Mouse (Mus musculus): ENCODE results near the gene Hoxd1. TPM values are rescaled to one million over a fixed set of nuclear protein-coding genes. Genes with fewer than 3 reads are reported as not detected.

The Hoxd1 gene
- total RNA-seq, 2 experiments from 2014 or later: not detected

DNA sequence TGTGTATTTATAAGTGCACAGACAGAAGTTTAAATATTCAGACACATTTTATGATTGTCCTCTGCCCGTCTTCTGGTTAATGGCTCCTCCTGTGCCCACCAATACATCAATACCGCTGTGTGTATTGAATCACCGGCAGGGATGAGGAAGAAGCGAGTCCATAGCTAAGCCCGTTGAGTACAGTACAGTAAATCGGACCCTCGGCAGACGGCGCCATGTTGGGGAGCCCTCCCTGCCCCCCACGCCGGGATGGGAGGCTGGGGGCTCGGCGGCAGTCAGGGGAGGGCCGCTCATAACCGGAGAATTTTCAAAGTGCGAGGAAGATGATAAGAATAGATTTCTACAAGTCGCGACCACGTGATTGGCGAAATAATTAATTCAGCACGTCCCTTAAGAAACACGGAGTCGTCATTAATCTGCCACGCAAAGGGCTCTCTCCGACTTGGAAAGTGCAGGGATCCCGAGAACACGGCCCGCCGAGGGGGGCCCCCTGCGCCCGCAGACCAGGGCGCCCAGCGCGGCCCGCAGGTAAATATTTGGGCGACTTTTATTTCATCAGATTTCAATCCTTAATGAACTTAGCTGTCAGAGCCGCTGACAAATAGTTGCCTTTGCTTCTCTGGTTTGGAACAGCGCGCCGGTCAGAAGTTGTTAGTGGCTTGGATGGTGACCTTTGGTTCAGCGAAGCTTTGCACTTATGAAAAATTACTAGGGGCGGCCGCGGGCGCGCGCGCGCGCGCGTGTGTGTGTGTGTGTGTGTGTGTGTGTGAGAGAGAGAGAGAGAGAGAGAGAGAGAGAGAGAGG is 30.1 kb upstream of the Hoxd1 start:
- no peak for DNase-seq
- intact Hi-C loops (cut with DNase I): no loop called here

GRCm38 (mm10) chr2:74733317-74733661 is 29.5 kb upstream of the Hoxd1 start:
- intact Hi-C loops (cut with DNase I): no loop called here
- DNase-seq: no peak

GRCm38 (mm10) chr2:74733765-74734164 is 29.0 kb upstream of the Hoxd1 start:
- intact Hi-C loops (cut with DNase I): no loop called here
- DNase-seq: no peak

- DNase-seq: no peak
- intact Hi-C loops (cut with DNase I): no loop called here
Observed at GRCm38 (mm10) chr2:74734451-74734850, 28.3 kb upstream of the Hoxd1 start.

- intact Hi-C loops (cut with DNase I): no loop called here
- no peak for DNase-seq
Observed at GRCm38 (mm10) chr2:74734996-74735811, 27.6 kb upstream of the Hoxd1 start.

- DNase-seq: no peak
- intact Hi-C loops (cut with DNase I): no loop called here
Observed at GRCm38 (mm10) chr2:74735851-74736687, 26.7 kb upstream of the Hoxd1 start.

DNA sequence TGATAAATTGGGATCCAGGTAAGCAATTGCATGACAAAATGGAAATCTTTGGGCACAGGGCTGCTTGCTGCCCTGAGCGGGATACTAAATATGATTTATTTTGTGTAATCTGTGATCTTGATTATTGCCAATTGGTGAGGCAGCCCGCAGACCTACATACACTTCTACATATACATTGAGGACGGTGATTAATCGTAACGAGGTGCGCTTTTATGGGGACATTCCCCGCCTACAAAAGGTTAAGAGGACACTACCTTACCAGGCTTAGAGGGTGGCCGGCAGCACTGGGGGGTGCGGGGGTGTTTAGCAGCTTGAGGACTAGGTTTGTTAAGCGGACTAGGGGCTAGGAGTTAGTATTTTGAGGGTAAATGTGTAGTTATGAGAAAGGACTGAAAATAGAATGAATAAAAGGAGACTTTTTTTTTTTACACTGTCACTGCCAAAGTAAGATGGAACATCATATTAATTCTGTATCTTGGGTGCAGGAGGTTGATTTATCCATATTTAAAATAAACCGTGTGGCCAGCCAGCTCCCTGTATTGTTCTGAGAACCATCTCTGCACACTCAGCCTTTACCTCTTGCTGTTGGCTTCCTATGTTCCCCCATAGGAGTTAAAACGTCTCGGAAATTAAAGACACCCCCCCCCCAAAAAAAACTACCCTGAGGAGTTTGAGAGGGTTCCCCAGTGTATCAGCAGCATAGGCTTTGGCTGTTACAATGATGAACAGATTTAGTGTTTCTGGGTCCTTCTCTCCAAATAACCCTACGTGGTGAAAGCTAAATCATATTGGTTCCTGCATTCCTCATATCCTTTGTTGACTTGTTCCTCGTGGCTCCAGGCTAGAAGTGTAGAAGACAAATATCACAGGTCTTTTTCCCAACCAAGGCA is 25.8 kb upstream of the Hoxd1 start:
- intact Hi-C loops (cut with DNase I): no loop called here

DNA sequence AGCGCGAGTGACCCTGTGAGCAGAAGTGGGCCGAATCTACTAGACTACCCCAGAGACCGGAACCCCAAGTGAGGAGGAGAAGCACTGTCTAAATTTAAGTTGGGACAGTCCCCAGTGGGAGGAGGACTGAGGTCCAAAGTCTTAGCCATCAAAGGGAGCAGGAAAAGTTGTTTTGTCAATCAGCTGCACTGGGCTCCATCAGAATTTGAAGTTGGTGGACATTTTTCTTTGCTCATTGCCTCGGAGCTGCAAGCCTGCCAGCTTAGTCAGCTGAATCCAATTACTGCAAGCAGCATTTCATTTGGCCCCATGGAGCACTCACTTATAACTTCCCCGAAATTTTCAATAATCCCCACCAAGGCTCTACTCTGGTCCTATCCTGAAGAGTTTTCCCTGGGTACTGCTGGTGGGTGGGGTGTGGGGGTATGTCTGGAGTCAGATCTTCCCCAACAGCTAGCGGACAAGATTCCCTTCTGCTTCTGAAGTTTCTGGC is 25.2 kb upstream of the Hoxd1 start:
- DNase-seq: no peak
- intact Hi-C loops (cut with DNase I): no loop called here

More for the DNA sequence above, 25.8 kb upstream of the Hoxd1 start:
- DNase-seq: no peak

DNA sequence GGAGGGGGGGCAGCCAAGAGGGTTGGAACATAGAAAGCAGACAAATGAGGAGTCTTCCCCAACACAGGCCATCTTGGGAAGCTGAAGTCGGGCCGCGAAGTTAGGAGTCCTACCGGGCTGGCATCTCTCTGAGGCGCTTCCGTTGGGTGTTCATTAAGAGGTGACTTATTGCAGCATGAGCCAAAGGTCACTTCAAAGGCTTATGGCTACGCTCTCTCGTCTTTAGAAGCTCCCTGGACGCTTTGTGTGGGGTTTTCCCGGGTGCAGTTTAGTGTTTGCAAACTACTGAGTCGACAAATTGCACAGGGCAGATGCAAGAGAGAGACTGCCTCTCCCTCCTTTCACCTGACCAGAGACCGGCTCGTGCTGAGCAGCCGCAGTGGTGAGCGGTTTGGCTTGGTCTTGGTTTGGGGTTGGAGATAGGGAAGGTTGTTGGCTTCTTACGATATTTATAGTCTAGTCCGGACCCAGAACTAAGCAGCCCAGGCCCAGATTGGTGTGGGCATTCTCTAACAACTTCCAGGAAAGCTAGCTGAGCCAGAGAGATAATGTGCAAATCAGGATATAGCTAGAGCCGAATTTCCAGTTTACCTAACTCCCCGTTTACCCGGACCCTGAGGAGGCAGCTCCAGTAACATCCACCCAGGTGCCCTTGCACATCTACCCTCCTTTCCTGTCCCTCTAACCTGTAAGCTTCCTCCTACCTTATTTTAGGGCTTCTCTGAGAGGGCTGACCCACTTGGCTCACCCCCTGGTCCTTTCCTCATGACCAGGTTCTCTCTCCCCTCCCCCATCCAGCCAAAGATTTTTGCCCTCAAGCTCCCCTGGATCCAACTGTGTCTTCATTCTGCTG is 23.9 kb upstream of the Hoxd1 start:
- intact Hi-C loops (cut with DNase I): no loop called here
- no peak for DNase-seq

DNA sequence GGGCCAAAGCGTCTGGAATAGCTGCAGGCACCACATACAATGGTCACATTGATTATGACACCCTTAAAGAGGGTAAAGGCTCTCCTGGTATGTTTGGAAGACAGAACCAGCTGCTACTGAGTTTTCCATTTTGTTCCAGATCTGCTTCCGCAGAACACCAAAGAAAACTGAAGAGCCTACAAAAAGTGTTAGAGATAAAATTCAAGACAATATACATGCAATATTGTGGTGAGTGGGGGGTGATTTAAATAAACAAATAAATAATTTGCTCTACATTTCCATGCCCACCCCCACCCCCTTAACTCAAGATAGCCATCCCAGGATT is 23.3 kb upstream of the Hoxd1 start:
- intact Hi-C loops (cut with DNase I): no loop called here
- DNase-seq: no peak

GRCm38 (mm10) chr2:74739869-74740268 is 22.9 kb upstream of the Hoxd1 start:
- no peak for DNase-seq
- intact Hi-C loops (cut with DNase I): no loop called here

DNA sequence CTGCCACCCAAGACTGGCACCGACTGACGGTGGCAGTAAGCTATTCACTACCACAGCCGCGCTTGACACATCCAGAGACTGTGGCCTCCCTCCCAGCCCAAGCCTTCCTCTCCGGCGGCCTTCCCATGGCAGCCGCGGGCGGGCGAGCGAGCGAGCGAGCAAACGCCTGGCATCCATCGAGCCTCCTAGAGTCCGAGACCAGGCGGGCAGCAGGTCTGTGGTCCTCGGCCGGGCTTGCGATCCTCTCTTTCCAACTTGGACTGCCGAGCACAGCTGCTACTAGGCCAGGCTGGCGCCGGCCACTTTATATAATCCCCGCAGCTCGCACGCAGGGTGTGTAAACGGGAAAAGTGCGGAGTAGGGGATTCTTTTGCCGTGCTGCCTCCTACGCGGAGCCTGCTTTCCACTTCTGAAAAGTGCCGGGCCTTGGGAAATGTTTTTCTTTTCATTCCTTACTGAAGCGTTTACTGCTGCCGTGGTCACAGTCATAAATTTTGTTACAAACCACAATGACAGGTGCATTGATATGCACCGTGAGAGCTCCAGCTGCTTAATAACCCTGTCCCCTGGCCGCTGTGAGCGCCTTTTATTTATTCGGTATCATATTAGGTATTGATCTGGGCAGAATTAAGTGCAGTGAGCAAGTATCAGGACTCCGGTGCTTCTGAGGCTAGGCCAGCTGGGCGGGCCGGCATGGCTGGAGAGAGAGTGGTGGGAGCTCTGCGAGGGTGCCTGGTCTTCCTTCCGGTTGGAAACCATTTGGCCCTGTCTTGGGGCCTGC is 22.3 kb upstream of the Hoxd1 start:
- intact Hi-C loops (cut with DNase I): no loop called here
- no peak for DNase-seq

GRCm38 (mm10) chr2:74741252-74741978 is 21.4 kb upstream of the Hoxd1 start:
- intact Hi-C loops (cut with DNase I): no loop called here
- DNase-seq: no peak

- intact Hi-C loops (cut with DNase I): no loop called here
- no peak for DNase-seq
Observed at GRCm38 (mm10) chr2:74741979-74742277, 20.9 kb upstream of the Hoxd1 start.

- DNase-seq: no peak
- intact Hi-C loops (cut with DNase I): no loop called here
Observed at GRCm38 (mm10) chr2:74745540-74746297, 17.1 kb upstream of the Hoxd1 start.

DNA sequence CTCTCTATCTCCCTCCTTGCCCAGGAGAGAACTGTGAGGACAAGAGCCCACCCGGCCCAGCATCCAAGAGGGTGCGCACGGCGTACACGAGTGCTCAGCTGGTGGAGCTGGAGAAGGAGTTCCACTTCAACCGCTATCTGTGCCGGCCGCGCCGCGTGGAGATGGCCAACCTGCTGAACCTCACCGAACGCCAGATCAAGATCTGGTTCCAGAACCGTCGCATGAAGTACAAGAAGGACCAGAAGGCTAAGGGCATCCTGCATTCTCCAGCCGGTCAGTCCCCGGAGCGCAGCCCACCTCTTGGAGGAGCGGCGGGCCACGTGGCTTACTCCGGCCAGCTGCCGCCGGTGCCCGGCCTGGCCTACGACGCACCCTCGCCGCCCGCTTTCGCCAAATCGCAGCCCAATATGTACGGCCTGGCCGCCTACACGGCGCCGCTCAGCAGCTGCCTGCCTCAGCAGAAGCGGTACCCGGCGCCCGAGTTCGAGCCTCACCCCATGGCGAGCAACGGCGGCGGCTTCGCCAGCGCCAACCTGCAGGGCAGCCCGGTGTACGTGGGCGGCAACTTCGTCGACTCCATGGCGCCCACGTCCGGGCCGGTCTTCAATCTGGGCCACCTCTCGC is 16.4 kb upstream of the Hoxd1 start:
- no peak for DNase-seq
- intact Hi-C loops (cut with DNase I): no loop called here

- DNase-seq: no peak
- intact Hi-C loops (cut with DNase I): no loop called here
Observed at GRCm38 (mm10) chr2:74747006-74747405, 15.8 kb upstream of the Hoxd1 start.
